Mouse (Mus musculus): ENCODE data around the gene Mapk8ip2.
"Not testable (repeated sequence)": the region's sequence is repeated elsewhere in the genome, so short reads cannot be mapped to it uniquely, and the experiment has no call there.

Gene Mapk8ip2

GRCm38 (mm10) chr15:89453865-89454478 lies at the start of gene Mapk8ip2:
Gene Mapk8ip2, plus strand, starts transcription at chr15:89453913.
- no peak for DNase-seq (ENCODE audit: low spot score)

- DNase-seq (ENCODE audit: low spot score) = no peak
Observed at GRCm38 (mm10) chr15:89404831-89405623, 48.7 kb upstream of the Mapk8ip2 start.

- no peak for DNase-seq (ENCODE audit: low spot score)
Observed at GRCm38 (mm10) chr15:89406691-89407090, 47.0 kb upstream of the Mapk8ip2 start.

- no peak for DNase-seq (ENCODE audit: low spot score)
Observed at GRCm38 (mm10) chr15:89410118-89410517, 43.6 kb upstream of the Mapk8ip2 start, which contains the start of gene Syce3. Gene Syce3, minus strand, starts transcription at chr15:89410503.

- no peak for DNase-seq (ENCODE audit: low spot score)
Observed at GRCm38 (mm10) chr15:89415282-89415681, 38.4 kb upstream of the Mapk8ip2 start.

GRCm38 (mm10) chr15:89421938-89422337 lies 31.8 kb upstream of the Mapk8ip2 start:
- DNase-seq (ENCODE audit: low spot score) = no peak

GRCm38 (mm10) chr15:89424621-89425020 lies 29.1 kb upstream of the Mapk8ip2 start:
- no peak for DNase-seq (ENCODE audit: low spot score)

GRCm38 (mm10) chr15:89425711-89426121 lies 28.0 kb upstream of the Mapk8ip2 start, which contains the start of gene Cpt1b:
Gene Cpt1b, minus strand, starts transcription at chr15:89425863.
- no peak for DNase-seq (ENCODE audit: low spot score)

- DNase-seq (ENCODE audit: low spot score) = no peak
Observed at GRCm38 (mm10) chr15:89426716-89427115, 27.0 kb upstream of the Mapk8ip2 start.

- no peak for DNase-seq (ENCODE audit: low spot score)
Observed at GRCm38 (mm10) chr15:89428136-89428790, 25.4 kb upstream of the Mapk8ip2 start.

GRCm38 (mm10) chr15:89428821-89429351 lies 24.8 kb upstream of the Mapk8ip2 start:
- no peak for DNase-seq (ENCODE audit: low spot score)

GRCm38 (mm10) chr15:89429352-89430221 lies 24.1 kb upstream of the Mapk8ip2 start, which contains the start of the genes C730034F03Rik, Gm44502 and Chkb:
Gene C730034F03Rik, plus strand, starts transcription at chr15:89429589.
Gene Gm44502, minus strand, starts transcription at chr15:89429696.
Gene Chkb, minus strand, starts transcription at chr15:89429908.
- DNase-seq (ENCODE audit: low spot score) = peak; percentile 94

- no peak for DNase-seq (ENCODE audit: low spot score)
Observed at GRCm38 (mm10) chr15:89430341-89430740, 23.4 kb upstream of the Mapk8ip2 start.

- not testable (repeated sequence) for DNase-seq (ENCODE audit: low spot score)
Observed at GRCm38 (mm10) chr15:89430771-89431170, 22.9 kb upstream of the Mapk8ip2 start.

GRCm38 (mm10) chr15:89431271-89431670 lies 22.4 kb upstream of the Mapk8ip2 start:
- no peak for DNase-seq (ENCODE audit: low spot score)

GRCm38 (mm10) chr15:89431806-89432205 lies 21.9 kb upstream of the Mapk8ip2 start:
- DNase-seq (ENCODE audit: low spot score) = no peak

- no peak for DNase-seq (ENCODE audit: low spot score)
Observed at GRCm38 (mm10) chr15:89432946-89433345, 20.8 kb upstream of the Mapk8ip2 start.

- DNase-seq (ENCODE audit: low spot score) = no peak
Observed at GRCm38 (mm10) chr15:89434136-89434535, 19.6 kb upstream of the Mapk8ip2 start.

- DNase-seq (ENCODE audit: low spot score) = no peak
Observed at GRCm38 (mm10) chr15:89435878-89436277, 17.8 kb upstream of the Mapk8ip2 start.

GRCm38 (mm10) chr15:89442486-89443070 lies 11.1 kb upstream of the Mapk8ip2 start:
- no peak for DNase-seq (ENCODE audit: low spot score)
